Mouse (Mus musculus) kidney, postnatal 10 days (tissue): ENCODE results near the gene Vcl.

Experiments used
- DNase-seq: peaks from one replicate; pipeline ENCODE4 v3.0.0; 2021; ENCODE audit warnings: mixed read lengths

Vcl gene

DNA sequence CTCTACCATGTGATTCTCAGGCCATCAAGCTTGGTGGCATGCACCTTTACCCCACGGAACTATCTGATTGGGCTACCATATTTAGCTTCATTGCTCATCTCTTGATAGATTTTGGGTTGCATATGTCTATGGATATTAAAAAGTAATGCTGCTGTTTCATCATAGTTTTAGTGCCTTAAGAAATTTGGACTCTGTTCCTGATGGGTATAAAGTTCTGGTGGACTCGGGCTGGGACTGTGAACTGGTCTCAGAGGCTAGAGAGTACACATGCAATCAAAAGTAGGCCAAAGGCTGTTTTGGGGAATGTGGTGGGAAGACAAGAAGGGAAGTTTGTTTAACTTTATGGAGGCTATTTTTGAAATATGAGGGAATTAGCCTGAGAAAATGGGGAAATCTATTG, 16.1 kb downstream of the Vcl start:
- no peak for DNase-seq

DNA sequence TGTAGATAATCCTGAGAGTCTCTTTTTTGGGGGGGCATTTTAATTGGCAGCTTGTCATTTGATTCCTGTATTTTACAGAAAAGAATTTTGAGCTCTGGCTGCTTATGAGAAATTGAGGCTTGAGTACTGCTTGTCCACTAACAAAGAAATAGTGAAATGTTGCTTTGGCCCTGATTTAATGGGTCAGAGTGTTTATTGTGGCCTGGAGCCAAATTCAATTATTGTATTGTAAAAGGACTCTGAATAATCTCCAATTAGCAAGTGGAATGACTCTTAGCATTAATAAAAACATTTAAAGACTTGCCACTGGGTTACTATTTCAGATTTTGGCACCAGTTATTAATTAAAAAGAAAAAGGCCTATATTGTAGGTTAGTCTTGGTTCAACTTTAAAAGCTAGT, 26.8 kb downstream of the Vcl start:
- DNase-seq: no peak

DNA sequence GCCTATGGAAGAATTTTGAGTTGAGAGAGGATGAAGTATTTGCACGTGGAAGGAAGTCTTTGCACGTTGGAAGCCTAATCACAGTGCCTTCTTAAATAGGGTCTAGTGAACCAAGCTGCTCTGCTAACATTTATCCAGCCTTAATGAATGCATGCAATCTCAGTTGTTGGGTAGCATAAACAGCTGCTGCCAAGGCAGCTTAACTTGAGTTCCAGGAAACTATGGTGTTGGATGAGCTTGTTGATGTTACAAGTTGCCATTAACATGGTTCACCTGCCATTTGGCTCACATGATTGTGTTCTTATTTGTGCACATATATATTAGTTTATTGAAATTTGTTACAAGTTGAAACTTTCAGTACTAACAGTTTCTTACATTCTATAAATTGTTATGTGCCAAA, 29.8 kb downstream of the Vcl start:
- no peak for DNase-seq

DNA sequence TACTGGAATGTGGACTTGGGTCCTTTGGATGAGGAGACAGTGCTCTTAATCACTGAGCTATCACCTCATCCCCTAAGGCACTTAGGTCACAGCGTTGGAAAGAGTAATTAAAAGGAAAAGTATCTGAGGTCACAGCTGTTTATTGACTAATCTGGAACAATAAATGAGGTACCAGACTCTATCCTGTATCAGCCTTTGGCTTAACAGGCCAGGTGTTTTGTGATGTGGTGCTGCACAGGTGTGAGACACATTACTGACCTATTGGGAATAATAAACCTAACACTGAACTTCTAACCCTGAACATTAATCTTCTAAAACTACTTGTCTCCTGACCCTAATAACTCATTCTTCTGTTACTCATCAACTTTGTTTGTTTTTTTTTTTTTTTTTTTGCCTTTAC, 33.3 kb downstream of the Vcl start:
- DNase-seq: no peak

DNA sequence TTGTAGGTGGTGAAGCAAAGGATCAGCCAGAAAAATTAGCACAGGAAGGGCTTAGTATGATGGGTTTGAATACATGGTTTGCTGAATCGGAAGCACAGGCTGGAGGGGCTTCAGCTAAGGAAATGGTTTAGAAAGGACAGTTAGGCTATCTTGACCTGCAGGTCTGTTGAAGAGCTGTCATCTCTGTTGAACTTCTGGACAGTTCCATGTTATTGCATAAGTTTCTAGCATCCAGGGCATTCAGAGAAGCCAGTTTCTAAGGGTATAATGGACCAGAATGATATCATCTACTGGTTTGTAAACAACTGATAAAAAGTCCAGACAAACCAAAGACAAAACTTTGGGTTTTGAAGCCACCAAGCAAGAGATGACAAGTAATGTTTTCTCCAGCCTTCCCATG, 33.7 kb downstream of the Vcl start:
- DNase-seq: no peak

DNA sequence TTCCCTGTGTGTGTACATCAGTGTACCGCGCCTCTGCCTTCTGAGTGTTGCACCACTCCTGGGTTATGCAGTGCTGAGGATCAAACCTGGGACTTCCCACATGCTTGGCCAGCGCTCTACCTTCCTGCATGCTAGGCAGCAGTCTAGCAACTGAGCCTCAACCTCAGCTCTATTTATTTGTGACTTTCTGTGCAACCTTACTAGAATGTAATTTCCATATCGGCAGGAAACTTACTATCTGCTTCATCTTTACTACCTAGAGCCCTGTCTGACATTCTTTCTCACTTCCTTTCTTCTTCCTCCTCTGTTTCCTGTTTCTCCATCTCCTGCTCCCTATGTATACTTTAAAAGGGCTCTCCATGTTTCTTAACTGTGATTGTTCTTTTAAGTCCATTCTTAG, 34.7 kb downstream of the Vcl start:
- no peak for DNase-seq

DNA sequence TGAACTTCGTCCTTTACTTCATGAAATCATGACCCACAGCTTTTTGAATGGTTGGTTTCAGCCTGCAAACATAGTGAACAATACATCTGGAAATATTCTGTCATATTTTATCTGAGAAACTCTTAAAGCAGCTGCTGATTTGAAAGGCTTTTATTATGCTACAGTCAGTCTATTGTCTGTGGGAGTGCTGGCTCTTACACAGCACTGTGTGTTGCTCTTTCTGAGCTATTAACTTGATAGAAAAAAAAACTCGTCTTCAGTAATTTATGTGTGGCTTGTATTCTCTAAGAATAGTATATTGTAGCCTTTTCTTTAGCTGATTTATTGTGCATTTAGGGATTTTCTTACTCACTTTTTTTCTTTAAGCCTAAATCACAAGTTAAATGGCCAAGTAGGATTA, 35.1 kb downstream of the Vcl start:
- DNase-seq: no peak

DNA sequence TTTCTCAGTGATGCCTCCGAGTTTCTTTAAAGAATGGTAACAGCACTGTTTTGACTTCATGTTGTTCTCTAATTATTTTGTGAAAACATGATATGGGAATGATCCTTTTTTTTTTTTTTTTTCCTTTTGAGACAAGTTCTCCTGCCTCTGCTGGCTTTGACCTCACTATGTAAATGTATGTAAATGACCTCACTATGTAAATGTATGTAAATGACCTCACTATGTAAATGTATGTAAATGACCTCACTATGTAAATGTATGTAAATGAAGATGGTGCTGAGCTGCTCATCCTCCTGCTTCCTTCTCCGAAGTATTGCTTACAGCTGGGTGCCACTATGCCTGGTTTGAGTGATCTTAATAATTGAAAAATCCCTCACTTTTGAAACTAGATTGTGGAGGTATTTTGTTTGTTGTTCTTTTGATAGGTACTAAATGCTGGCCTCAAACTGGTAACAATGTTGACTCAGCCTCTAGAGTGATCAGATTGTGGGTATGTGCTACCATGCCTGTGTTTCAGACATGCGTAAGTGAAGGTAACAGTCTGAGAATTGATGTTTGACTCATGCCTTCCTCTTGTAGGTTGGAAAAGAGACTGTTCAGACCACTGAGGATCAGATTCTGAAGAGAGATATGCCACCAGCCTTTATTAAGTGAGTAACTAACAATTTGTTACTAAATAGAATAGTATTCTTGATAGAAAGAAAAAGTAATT, 37.9 kb downstream of the Vcl start:
- no peak for DNase-seq

DNA sequence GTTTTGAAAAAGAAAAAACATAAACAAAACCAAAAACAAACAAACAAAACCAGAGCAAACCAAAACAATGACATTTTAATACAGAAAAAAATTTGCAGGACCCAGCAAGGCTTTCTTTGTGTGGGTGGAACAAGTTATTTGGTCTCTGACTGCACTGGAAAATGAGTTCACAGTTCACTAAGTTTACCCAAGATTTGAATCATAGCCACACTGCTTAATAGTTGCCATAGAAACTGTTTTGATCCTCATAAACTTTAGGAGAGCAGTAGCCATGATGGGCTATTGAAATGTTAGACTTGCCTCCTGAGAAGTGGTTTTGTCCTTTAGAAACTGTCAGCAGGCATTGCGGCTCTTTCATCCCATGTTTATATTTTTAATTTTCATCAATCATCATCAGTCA, 39.9 kb downstream of the Vcl start:
- no peak for DNase-seq

DNA sequence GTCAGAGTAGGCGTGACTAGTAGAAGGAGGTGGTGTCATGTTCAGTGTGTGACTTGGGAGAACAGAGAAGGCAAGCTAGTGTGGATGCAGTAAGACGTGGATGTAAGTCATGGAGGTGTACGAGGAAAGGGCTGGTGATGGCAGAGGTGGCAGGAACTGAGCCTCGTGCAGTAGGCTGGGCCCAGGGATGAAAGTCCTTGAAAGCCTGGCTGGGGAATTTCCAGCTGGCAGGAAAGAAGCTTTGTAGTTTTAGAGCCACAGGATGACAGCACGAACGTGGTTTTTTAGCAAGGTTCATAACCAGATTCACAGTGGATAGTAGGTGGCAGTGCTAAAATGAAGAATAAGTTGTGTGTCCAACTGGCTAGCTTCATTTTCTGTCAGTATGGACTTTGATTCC, 41.2 kb downstream of the Vcl start:
- peak; percentile 34 for DNase-seq

DNA sequence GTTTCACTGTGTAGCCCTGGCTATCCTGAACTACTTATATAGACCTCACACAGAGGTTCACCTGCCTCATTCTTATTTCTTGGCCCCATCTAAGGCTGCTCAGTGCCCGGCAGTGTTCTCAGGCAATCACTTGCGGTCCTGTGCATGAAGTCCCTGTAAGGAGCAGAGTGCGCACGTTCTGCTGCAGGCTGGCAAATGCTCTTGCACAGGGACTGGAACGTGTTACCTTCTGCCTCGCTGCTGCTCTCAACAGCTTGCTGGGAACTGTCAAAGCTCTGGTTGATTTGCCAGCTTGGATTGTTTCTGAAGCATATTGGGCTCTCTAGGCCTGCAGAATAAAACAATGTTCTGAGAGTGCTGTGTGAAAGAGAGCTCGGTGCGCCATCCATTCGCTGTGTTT, 41.7 kb downstream of the Vcl start:
- no peak for DNase-seq

DNA sequence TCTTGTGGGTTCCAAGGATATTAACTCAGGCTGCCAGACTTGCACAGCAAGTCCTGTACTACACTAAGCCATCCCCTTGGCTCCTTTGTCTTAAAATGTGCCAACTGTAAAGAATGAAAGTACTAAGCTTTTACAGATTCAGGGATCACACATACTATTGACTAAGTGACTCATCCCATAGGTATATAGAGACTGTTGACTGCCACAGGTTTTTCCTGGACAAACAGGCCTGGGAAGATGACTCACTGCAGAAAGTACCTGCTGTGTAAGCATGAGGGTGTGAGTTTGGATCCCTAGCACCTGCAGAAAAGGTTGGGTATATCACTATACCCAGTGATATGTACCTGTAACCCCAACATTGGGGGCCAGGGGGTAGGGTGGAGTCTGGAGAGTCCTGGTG, 44.6 kb downstream of the Vcl start:
- no peak for DNase-seq

DNA sequence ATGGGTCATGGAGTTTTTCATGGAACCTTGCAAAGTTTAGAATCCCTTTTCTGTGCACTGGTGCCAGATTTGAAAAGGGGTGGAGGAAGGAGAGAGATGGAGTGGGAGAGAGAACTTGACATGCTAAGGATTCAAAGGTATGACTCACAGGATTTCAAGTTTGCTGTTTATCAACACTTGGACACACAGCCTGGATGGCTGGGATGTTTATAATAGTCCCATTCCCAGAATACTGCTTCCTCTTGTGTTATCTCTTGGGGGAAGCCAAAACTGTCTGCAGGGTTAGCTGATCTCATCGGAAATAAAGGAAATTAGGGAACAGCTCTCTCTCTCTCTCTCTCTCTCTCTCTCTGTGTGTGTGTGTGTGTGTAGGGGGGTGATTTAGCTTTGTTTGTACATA, 47.5 kb downstream of the Vcl start:
- DNase-seq: no peak

DNA sequence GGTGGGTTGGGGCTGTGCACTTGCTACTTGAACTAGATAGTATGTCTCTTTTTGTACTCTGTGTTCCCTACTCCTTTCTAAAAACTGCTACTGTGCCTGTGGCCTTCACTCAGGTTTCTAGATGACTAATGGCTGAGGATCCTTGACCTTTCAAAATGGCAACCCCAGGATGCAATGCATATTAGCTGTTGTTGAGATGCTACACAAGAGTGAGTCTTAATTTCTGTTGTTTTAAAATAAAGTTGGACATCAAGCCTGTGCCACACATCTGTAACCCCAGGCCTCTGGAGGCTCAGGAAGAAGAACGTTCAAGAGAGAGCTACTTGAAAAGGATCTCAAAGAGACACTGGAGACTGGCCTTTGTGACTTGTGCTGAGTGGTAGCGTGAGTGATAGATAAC, 48.5 kb downstream of the Vcl start:
- DNase-seq: no peak

DNA sequence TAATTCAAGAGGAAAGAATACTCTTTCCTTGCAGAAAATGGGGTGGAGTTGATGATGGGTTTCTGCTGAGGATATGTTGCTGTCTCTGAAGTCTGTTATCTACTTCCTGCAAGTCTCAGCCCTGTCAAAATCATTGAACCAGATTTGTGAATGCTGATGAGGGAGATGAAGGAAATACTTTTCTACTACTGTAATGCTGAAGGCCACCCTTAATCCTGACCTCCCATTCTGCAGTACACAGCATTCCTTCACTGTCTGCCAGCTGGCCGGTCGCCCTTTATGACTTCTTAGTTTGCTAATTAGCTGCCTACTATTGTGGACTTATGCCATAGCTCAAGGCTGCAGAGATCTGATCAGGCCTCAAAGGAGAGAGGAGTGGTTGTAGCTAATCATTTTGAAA, 54.6 kb downstream of the Vcl start:
- DNase-seq: peak; percentile 82

DNA sequence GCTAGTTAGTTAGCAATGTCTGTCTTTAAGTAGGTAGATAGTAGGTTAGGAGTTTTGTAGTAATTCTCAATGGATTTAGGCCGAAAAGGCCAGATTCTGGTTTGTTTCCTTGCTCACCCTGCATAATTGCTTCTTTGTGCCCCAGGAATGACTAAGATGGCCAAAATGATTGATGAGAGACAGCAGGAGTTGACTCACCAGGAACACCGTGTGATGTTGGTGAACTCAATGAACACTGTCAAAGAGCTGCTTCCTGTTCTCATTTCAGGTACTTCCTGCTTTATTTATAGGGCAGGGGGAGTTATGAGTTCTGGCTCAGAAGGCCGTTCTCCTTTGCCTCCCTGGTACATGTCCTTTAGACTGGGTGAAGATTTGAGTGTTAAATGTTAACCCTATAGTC, 56.3 kb downstream of the Vcl start:
- no peak for DNase-seq

DNA sequence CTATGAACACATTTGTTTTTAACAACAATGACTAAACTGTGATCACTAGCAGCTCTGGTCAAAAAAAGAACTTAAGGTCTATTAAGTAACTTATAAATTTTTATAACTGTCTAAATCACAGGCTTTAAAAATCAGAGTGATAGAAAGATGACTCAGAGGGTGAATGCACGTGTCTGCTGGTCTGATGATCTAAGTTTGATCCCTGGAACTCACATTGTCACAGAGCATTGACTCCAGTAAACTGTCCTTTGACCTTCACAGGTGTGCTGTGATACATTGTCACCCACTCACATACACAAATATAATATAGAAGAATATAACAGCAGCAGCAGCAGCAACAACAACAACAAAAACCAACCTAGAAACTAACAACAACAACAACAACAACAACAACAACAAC, 62.3 kb downstream of the Vcl start:
- DNase-seq: no peak

DNA sequence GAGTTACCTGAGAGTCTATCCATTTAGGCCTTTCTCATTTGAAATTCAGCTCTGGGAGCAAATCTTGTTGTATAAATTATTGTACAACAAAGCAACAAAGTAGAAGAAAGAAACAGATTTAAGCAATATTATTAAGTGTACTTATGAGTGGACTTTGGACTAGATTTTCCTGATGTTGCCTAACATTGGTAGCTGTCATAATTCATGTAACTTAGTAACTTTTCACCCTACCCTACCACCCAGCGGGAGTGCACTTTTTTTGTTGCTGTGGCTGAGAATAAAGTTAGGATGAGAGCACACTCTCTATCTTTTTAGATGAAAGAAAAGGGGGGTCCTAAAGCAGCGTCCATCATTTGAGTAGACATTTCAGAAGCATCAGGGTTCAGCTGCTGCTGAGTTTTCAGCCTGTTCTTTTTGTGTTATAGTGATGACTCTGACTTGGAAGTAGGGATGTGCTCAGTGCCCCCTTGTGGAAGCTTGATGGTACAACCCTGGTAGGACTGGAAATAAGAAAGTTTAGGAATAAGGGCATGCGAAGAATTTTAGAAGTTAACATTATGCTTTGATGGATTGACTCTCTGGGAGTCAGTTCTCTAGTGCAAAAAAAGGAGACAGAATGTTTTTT, 64.0 kb downstream of the Vcl start:
- peak; percentile 75 for DNase-seq

DNA sequence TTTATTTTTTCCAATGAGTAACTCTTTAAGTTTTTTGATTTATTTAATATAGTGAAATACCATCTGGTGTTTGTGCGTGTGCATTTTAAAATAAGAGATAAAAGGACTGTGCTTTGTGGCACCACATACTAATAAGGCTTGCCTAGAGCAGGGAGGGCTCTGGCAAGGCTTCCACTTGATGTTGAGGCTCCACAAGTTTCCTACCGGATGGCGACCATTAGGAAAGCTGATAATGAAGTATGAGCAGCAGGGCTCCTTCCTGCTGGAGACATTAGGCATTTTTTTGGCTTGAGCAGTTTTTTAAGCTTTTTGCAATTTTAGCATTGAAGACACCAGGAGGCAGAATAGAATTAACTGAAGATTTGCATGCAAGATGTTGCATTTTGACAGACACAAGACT, 65.3 kb downstream of the Vcl start:
- DNase-seq: no peak

DNA sequence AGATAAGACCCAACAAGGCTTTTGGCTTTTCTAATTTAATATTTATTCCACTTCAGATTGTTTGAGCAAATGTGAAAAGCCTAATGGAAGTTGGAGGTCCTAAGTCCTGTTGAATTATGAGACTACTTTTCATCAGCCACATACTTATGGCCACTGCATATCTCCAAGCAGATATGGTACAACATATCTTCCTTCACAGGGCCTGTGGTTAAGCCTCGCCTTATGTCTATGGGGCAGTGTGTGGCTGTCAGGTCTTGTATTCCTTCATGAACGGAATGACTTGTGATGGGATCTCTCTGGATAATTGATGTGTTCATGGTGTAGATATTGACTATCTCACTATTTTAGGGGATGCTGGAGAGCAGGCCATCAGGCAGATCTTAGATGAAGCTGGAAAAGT, 66.3 kb downstream of the Vcl start:
- DNase-seq: no peak

DNA sequence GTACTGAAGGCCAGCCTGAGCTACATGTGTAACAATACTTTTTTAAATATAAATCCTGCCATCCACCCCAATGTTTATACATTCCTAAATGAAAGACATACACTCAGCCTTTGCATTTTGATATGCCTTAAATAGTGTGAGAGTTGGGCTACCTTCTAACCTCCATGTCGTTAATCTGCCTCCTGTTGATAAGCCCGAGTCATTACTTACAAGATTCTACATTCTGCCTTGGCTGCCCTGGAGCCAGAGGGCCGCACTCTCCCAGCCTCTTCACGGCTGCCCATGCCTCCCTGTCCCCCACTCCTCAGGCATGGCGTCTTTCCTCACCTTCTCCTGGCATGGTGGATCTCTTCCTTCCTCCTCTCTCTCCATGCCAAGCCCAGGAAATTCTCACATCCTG, 67.2 kb downstream of the Vcl start:
- no peak for DNase-seq

DNA sequence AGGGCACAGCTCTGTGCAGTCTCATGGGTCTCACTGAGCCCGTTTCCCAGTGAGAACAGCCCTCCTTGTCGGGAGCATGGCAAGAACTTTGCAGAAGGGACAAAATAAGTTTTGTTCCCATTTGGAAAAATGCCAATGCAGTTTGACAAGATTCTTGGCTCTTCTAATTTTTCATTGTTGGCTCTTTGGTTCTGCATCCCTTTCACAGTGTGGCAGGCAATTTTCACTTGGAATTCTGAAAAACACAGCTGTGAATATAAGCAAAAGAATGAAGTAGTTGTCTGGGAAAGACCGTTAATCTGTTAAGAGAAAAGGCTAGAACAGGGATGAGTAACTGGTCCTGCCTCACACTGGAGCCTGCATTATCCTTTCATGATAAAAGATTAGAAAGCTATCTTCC, 68.3 kb downstream of the Vcl start:
- DNase-seq: no peak

DNA sequence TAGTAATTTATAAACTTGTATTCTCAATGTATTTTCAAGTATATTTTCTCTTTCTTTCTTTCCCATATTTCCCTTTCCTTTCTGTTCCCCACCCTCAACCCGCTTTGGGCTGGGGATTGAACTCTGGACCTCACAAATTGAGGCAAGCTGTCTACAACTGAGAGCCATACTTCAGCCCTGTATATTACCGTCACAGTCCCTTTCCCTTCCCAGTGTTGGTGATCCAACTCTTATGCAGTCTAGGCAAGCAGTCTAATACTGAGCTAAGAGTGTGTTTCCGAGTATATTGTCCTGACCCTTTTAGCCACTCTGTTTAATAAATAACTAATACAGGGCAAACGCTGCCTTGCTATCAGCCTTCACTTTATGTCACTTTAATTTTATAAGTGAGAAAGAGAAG, 70.4 kb downstream of the Vcl start:
- no peak for DNase-seq

DNA sequence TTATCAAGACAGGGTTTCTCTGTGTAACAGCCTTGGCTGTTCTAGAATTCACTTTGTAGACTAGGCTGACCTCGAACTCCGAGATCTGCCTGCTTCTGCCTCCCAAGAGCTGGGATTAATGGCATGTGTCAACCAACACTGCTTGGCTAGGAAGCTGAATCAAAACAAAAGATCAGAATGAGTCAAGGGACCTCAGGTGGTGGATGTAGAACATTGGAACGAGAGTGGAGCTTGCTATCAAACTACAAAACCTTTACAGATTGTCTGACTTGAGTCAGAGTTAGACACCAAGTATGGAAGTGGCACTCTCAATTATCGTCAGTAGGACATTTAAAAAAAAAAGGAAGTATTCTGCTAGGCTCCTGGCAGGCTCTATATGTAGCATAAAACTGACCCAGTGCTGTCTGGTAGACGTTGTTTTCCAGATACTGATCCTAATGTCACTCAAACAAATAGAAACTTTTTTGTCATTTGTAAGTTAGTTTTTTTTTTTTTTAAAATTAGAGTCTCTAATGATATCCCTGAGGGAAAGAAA, 84.7 kb downstream of the Vcl start:
- no peak for DNase-seq

DNA sequence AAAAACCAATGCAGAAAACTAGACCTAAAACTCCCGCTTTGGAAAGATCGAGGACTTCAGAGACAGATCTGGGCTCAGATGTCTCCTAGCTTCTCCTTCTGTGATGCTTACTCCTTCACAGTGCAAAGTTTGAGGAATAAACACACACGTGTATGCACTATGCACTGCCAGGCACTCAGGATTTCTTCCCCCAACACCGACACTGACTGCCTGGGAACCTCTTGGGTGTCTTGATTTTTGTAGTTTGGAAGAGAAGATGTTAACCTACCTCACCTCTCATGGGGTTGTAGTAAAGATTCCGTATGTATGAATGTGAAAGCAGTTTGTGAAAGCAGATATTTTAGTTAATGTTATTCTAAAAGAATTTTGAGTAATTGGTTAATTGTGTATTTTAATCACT, 88.7 kb downstream of the Vcl start:
- no peak for DNase-seq
